Mouse (Mus musculus): Measurements from ENCODE around the gene Gm10375.
"Not testable (repeated sequence)": the region's sequence is repeated elsewhere in the genome, so short reads cannot be mapped to it uniquely, and the experiment has no call there.

Gene Gm10375
- long read RNA-seq, experiment 1, result 0 reads
- long read RNA-seq, experiment 2, result 0 reads

DNA sequence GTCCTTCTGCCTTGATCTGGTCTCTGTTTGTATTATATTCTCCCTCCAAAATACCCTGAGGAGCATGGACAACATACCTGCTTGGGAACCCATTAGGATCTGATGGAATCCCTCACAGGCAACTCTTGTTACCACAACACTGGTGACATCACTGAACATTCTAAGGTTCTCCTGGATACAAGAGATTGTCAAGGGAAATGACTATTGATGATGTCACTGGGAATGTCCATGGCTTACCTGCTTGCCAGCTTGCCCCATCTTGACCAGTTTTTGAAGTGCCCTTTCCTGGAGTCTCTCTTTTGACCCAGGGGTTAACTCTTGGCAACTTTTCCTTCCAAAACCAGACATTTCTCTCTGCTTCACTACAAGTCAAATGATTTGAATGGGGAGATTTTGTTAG is at the start of gene Gm10375:
Gm10375 (minus strand) TSS at position 101 of the 400 bp plus-strand sequence.
- intact Hi-C loops (cut with DNase I), result not testable (repeated sequence)

DNA sequence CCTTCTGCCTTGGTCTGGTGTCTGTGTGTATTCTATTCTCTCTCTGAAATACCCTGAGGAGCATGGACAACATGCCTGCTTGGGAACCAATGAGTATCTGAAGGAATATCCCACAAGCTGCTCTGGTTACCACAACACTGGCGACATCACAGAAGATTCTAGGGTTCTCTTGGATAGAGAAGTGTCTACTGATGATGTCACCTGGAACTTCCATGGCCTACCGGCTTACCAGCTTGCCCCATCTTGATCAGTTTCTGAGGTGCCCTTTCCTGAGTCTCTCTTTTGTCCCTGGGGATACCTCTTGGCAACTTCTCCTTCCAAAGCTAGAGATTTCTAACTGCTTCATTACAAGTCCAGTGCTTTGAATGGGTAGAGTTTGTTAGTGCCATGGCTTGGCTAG is 28.8 kb downstream of the Gm10375 start, which contains the start of gene Gm17654:
Gm17654 (minus strand) TSS at position 101 of the 400 bp plus-strand sequence.
- intact Hi-C loops (cut with DNase I), result not testable (repeated sequence)

DNA sequence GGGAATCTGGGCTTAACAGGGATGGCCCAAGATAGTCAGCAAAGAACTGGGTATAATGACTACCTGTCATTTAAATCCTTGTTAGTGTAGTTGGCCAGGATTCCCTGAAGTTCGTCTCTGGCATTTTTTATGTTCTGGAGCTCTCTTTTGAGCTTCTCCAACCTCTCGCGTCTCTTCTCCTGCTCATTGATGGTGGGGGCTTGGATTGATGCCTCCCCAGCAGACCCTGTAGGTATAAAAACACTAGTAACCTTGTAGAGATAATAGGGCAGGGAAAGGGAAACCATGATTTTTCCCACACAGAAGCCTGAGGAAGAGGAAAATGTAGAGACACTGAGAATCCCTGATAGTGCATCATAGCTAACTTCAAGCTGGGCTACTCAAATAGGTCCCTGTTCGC is 29.8 kb downstream of the Gm10375 start:
- intact Hi-C loops (cut with DNase I), result not testable (repeated sequence)
